Mouse (Mus musculus): ENCODE measurements at regions not wholly inside any gene's neighbourhood (a gene's known extent, or its start where the extent isn't known, plus 50 kb on each side); places are given as distances from the start of the nearest gene placed in this dataset.

GRCm38 (mm10) chr9:24833766-24834165, 59.7 kb upstream of the Tbx20 start:
- DNase-seq (ENCODE audit: low spot score) = peak; percentile 42

GRCm38 (mm10) chr9:24848210-24848609, 74.1 kb upstream of the Tbx20 start:
- no peak for DNase-seq (ENCODE audit: low spot score)

- DNase-seq (ENCODE audit: low spot score) = no peak
These were observed 85.4 kb upstream of the Tbx20 start for GRCm38 (mm10) chr9:24859459-24859858.

- peak; percentile 17 for DNase-seq (ENCODE audit: low spot score)
These were observed 92.5 kb upstream of the Tbx20 start for GRCm38 (mm10) chr9:24866390-24867173.

GRCm38 (mm10) chr9:24868746-24869145, 94.6 kb upstream of the Tbx20 start:
- DNase-seq (ENCODE audit: low spot score) = no peak

GRCm38 (mm10) chr9:24874434-24875143, 100.5 kb upstream of the Tbx20 start:
- DNase-seq (ENCODE audit: low spot score) = no peak

GRCm38 (mm10) chr9:24878384-24879174, 104.5 kb upstream of the Tbx20 start:
- DNase-seq (ENCODE audit: low spot score) = peak; percentile 31

- DNase-seq (ENCODE audit: low spot score) = no peak
These were observed 105.6 kb upstream of the Tbx20 start for GRCm38 (mm10) chr9:24879662-24880061.

GRCm38 (mm10) chr9:24884011-24884410, 109.9 kb upstream of the Tbx20 start:
- DNase-seq (ENCODE audit: low spot score) = no peak

- DNase-seq (ENCODE audit: low spot score) = no peak
These were observed 114.2 kb upstream of the Tbx20 start for GRCm38 (mm10) chr9:24888282-24888681.

GRCm38 (mm10) chr9:24896498-24897261, 122.6 kb upstream of the Tbx20 start:
- no peak for DNase-seq (ENCODE audit: low spot score)

GRCm38 (mm10) chr9:24899206-24899928, 125.3 kb upstream of the Tbx20 start:
- DNase-seq (ENCODE audit: low spot score) = no peak

- no peak for DNase-seq (ENCODE audit: low spot score)
These were observed 129.6 kb upstream of the Tbx20 start for GRCm38 (mm10) chr9:24903706-24904105.

GRCm38 (mm10) chr9:24909086-24909979, 135.2 kb upstream of the Tbx20 start:
- DNase-seq (ENCODE audit: low spot score) = peak; percentile 22

- DNase-seq (ENCODE audit: low spot score) = no peak
These were observed 136.6 kb upstream of the Tbx20 start for GRCm38 (mm10) chr9:24910738-24911137.

- no peak for DNase-seq (ENCODE audit: low spot score)
These were observed 145.9 kb upstream of the Tbx20 start for GRCm38 (mm10) chr9:24920031-24920445.

- no peak for DNase-seq (ENCODE audit: low spot score)
These were observed 148.2 kb upstream of the Tbx20 start for GRCm38 (mm10) chr9:24922051-24922860.

- DNase-seq (ENCODE audit: low spot score) = no peak
These were observed 149.4 kb upstream of the Tbx20 start for GRCm38 (mm10) chr9:24923514-24923913.

- peak; percentile 18 for DNase-seq (ENCODE audit: low spot score)
These were observed 151.5 kb upstream of the Gm10181 start for GRCm38 (mm10) chr9:24937731-24938130.

Data from embryo, embryonic 10 days (tissue).